Mouse (Mus musculus) induced T-regulatory cell, adult 2 months (primary cell): ENCODE data around the gene Il27ra.
"Not testable (repeated sequence)": the region's sequence is repeated elsewhere in the genome, so short reads cannot be mapped to it uniquely, and the experiment has no call there.

ENCODE experiments used
- DNase-seq: peaks from one replicate; pipeline ENCODE4 v3.0.0-alpha.2; 2012; ENCODE audit warnings: low read depth

Gene Il27ra

DNA sequence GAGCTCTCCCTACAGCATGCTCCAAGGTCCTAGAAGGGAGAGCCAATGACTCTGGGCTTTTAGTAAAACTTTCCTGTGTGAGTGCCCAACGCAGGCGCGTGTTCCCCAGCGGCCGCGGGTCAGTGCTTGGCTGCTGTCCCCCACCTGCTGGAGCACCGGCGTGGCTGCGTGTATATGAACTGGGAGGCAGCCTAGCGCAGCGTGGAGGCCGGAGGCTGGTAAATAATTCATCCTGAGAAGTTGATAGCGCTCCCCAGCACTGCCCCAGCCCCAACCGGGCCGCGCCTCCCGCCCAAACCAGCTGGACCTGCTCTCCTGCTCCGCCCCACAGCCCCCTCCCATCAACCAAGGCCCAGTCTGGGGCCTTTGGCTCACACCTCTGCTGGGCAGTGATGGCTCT is 21.3 kb downstream of the Il27ra start, which contains the start of gene Palm3:
Palm3 (plus strand) TSS at position 376 of the 400 bp plus-strand sequence.
- no peak for DNase-seq

DNA sequence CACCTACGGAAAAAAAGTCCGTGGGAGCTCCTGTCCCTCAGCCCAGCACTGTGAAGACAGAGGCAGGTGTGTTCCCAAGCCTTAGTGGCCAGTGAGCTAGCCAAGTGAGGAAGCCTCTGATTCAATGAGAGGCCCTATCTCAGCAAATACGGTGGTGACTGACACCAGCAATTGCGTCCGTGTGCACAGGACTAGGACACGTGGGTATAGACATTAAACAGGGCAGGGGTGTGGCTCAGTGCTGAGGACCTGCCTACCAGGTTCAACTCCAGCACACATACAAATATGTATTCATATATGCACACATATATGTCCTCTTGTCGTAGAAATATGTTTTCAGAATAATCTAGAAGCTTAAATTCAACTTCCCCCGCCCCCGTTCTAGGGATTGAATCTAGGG is 22.7 kb downstream of the Il27ra start:
- no peak for DNase-seq

GRCm38 (mm10) chr8:84015833-84016232 is 26.6 kb downstream of the Il27ra start:
- DNase-seq, result no peak

GRCm38 (mm10) chr8:84012499-84013165 is 29.8 kb downstream of the Il27ra start:
- DNase-seq, result no peak

GRCm38 (mm10) chr8:84011705-84012498 is 30.5 kb downstream of the Il27ra start, which contains the start of gene 2210011C24Rik:
Gene 2210011C24Rik, minus strand, starts transcription at chr8:84012171.
- peak; percentile 69 for DNase-seq

- DNase-seq, result peak; percentile 87
Observed at GRCm38 (mm10) chr8:84010625-84011611, 31.5 kb downstream of the Il27ra start.

DNA sequence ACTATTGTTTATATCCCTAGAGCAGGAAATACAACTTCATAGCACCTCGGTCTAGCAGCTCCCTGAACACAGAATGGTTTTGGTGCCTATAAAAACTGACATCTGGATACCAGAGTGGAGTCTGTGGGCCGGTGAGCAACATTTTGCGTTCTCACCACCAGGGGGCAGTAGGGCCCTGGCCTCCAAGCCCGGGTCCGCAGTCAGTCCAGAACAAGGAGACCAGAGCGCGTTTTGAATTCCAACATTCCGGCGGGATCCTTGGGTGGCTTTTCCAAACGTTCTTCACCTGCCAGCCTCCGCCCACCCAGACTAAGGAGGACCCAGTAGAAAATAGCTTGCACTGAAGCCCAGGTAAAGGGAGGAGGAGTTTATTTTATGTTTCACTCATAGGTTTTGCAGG is 32.5 kb downstream of the Il27ra start:
- DNase-seq, result peak; percentile 88

- DNase-seq, result no peak
Observed at GRCm38 (mm10) chr8:84008362-84008761, 34.0 kb downstream of the Il27ra start.

DNA sequence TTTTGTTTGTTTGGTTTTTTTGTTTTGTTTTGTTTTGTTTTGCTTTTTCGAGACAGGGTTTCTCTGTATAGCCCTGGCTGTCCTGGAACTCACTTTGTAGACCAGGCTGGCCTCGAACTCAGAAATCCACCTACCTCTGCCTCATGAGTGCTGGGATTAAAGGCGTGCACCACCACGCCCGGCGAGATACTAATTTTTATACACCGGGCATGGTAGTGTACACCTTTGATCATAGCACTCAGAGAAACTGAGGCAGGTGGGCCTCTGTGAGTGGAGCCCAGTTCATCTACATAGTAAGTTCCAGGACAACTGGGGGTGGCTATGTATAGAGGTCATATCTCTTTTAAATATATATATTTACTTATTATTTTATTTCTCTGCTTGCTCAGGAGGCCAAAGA is 36.9 kb downstream of the Il27ra start:
- DNase-seq, result not testable (repeated sequence)

DNA sequence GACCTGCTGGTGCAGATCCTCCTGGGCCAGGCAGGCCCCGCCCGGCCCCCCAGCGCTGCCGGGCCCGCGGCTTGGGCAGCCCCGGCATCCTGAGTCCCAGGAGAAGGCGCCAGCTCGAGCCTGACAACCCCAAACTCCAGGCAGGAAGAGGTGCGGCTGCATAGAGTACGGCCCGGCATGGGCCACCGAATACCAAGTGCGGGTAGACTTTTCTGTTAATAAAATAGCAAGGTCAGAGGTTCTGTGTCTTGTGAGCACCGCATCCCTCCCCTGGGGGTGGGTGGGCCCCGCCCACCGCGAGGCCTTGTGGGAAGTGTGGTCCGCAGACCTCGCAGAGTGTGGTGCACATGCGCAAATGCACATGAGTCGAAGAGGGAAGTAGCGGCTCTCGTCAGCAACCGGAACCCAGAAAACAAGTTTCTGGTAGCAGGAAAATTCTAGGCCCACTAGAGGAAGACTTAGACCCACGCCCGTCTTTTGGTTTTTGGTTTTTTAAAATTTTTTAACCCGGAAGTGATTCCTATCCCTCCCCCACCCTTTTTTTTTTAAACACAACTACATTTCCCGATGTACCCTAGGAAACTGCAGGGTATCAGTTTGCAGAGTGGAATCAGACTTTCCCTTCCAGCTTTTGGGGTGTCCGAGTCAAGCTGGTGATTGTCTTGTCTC is 37.7 kb downstream of the Il27ra start:
- peak; percentile 98 for DNase-seq

DNA sequence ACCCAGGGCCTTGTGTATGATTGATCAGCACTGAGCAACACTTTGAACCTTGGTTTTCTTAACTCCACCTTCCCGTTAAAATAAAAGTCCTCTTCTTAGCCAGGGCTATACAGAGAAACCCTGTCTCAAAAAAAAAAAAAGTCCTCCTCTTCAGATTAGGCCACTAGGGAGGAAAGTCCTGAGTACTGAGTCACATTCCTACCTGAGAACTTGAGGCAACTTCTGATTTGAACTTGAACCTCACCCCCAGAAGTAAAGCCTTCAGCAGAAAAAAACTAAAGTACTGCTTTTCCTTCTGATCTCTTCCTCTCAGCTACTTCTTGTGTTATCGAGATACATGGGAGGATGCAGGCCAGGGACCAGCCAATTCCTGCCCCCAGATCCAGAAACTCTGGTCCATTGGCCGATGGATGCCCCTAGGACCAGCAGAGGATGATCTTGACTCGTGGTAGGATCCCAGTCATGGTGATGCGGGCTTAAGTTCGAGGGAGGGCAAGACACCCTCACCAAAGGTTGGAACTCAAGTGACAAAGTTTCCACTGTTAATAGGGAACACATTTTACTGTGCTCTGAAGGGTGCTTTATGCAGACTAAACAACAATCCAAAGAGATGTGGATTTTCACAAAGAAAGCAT is 38.7 kb downstream of the Il27ra start:
- DNase-seq, result no peak

DNA sequence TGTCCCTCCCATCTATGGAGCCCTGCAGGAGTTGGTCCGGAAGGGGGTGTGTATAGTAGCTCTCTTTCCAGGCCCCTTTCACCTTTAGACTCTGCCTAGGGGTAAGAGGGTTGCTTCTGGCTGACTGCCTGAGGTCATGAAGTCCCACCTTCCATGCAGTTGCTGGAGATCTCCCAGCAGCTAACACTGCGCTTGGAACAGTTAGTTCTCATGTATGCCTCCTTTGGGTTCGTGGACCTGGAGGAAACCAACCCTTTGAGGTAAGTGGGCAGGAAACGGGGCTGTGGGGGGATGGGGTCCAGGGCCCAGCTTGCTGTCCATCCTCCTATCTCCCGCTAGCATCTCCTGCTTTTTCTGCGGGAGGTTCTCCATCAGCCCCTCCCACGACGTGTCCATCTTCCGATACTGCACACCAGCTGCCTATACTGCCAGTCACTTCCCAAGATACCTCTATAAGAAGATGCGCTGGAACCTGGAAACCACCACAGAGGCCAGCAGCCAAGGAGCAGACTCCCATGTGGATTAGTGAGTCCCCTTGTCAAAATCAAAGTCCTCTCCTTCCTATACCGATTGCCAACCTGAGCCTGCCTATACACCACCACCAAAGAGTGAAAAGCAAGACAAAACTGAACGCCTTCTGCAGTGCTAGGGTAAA is 39.3 kb downstream of the Il27ra start:
- no peak for DNase-seq

DNA sequence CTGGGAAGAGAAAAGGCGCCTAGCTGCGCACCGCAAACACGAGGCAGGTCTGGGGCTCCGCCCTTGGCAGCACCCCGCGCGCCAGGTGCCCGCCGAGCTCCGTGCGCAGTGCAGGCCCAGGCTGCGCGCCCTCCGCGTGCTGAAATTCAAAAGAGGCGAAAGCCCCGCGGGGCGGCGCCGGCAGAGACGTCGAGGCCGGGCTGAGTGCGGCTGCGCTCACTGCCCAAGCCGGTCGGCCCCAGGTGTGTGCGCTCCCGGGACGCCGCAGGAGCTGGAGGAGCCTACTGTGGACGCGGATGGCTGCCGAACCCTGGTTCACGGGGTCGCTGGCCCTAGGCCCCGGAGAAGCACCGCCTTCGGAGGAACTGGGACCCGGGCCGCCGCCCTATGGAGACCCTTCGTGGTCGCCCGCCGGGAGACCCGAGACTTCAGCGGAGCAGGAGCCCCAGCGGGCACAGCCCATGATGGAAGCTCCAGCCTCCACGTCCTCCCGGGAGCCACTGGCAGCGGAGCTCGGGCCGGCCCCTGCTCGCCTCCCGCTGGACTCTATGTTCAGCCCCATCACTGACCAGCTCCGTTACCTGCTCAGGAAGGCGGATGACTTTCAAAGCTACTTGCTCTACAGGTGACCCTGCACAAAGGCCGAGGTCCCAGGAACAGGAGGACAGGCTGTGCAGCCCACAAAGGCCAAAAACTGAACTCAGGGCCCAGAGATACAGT is 40.9 kb downstream of the Il27ra start, which contains the start of gene 1700067K01Rik:
1700067K01Rik (plus strand) TSS at position 222 of the 720 bp plus-strand sequence.
- no peak for DNase-seq

- no peak for DNase-seq
Observed at GRCm38 (mm10) chr8:83999825-84000224, 42.6 kb downstream of the Il27ra start.

DNA sequence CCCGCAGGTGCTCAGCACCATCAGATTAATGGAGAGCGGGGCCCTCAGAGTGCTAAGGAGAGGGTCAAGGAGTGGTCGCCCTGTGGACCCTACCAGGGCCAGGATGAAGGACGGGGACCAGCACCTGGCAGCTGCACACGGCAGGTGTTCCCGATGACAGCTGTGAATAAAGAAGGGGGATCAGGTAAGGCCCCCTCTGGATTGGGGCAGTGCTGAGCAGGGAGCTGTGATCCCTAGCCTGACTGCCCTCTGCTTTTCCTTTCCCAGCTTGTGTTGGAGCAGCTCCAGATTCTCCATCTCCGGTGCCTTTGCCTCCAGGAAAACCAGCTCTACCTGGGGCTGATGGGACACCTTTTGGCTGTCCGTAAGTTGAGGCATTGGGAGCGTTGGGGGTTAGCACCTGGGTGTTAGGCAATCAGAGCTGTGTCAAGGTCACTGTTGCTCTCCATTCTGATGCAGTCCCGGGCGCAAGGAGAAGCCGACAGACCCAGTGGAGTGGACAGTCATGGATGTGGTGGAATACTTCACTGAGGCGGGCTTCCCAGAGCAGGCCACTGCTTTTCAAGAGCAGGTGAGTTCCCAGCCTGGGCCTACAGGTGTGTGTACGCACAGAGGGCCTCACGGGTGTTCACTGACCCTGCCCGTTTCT is 43.2 kb downstream of the Il27ra start:
- no peak for DNase-seq

DNA sequence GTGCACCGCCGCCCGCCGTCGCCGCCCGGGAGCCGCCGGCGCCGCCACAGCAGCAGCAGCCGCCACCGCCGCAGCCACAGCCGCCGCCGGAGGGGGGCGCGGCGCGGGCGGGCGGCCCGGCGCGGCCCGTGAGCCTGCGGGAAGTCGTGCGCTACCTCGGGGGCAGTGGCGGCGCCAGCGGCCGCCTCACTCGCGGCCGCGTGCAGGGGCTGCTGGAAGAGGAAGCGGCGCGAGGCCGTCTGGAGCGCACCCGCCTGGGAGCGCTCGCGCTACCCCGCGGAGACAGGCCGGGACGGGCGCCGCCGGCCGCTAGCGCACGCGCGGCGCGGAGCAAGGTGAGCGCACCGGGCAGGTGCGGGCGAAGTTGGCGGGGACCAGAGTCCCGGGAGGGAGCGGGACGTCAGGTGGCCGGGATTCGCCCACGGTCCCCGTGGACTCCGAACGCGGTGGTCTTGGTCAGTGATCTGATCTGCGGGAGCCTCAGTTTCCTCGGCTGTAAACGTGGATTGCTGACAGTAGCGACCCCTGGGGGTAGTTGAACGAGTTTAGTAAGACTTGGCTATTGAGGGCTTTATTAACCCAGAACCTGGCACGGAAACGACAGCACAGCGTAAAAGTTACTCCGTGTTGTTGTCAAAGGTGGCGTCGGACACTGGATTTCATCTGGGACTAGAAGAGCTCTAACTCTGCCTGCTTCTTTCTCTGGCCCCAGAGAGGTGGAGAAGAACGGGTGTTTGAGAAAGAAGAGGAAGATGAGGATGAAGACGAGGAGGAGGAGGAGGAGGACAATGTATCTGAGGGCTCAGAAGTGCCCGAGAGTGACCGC is 43.9 kb downstream of the Il27ra start:
- peak; percentile 87 for DNase-seq

- peak; percentile 66 for DNase-seq
Observed at GRCm38 (mm10) chr8:83997511-83998141, 44.8 kb downstream of the Il27ra start, which contains the start of gene Samd1. Gene Samd1, plus strand, starts transcription at chr8:83997672.
